Mouse (Mus musculus): ENCODE measurements around the gene Ccnd2.

The Ccnd2 gene

GRCm38 (mm10) chr6:127106189-127106588, 45.8 kb downstream of the Ccnd2 start:
- no peak for DNase-seq

GRCm38 (mm10) chr6:127105107-127105506, 46.9 kb downstream of the Ccnd2 start:
- DNase-seq, result no peak

GRCm38 (mm10) chr6:127104396-127105029, 47.5 kb downstream of the Ccnd2 start:
- DNase-seq, result no peak

GRCm38 (mm10) chr6:127103506-127104275, 48.3 kb downstream of the Ccnd2 start:
- DNase-seq, result no peak

GRCm38 (mm10) chr6:127094565-127094964, 57.4 kb downstream of the Ccnd2 start:
- no peak for DNase-seq

- DNase-seq, result peak; percentile 55
Observed at GRCm38 (mm10) chr6:127086739-127087138, 65.3 kb downstream of the Ccnd2 start.

- no peak for DNase-seq
Observed at GRCm38 (mm10) chr6:127081820-127082219, 70.2 kb downstream of the Ccnd2 start.

- DNase-seq, result peak; percentile 71
Observed at GRCm38 (mm10) chr6:127079867-127080731, 71.9 kb downstream of the Ccnd2 start.
